Mouse (Mus musculus): ENCODE results near the gene Cxcl1.
"Not testable (repeated sequence)": the region's sequence is repeated elsewhere in the genome, so short reads cannot be mapped to it uniquely, and the experiment has no call there.

Cxcl1 gene

GRCm38 (mm10) chr5:90890519-90891463 is at the start of gene Cxcl1:
Cxcl1 (plus strand) TSS chr5:90891241.
- no peak for DNase-seq (ENCODE audit: low read depth, low spot score)

GRCm38 (mm10) chr5:90843891-90844290 is 47.1 kb upstream of the Cxcl1 start:
- DNase-seq (ENCODE audit: low read depth, low spot score): no peak

- not testable (repeated sequence) for DNase-seq (ENCODE audit: low read depth, low spot score)
These were observed 40.9 kb upstream of the Cxcl1 start for GRCm38 (mm10) chr5:90850096-90850495.

- not testable (repeated sequence) for DNase-seq (ENCODE audit: low read depth, low spot score)
These were observed 39.6 kb upstream of the Cxcl1 start for GRCm38 (mm10) chr5:90851391-90851790.

GRCm38 (mm10) chr5:90853206-90853605 is 37.8 kb upstream of the Cxcl1 start:
- no peak for DNase-seq (ENCODE audit: low read depth, low spot score)

GRCm38 (mm10) chr5:90855308-90856230 is 35.5 kb upstream of the Cxcl1 start:
- no peak for DNase-seq (ENCODE audit: low read depth, low spot score)

- DNase-seq (ENCODE audit: low read depth, low spot score): no peak
These were observed 33.6 kb upstream of the Cxcl1 start for GRCm38 (mm10) chr5:90857463-90857862.

GRCm38 (mm10) chr5:90858429-90858828 is 32.6 kb upstream of the Cxcl1 start:
- DNase-seq (ENCODE audit: low read depth, low spot score): no peak

- DNase-seq (ENCODE audit: low read depth, low spot score): no peak
These were observed 32.0 kb upstream of the Cxcl1 start for GRCm38 (mm10) chr5:90859031-90859430.

- no peak for DNase-seq (ENCODE audit: low read depth, low spot score)
These were observed 29.1 kb upstream of the Cxcl1 start for GRCm38 (mm10) chr5:90861876-90862375.

- DNase-seq (ENCODE audit: low read depth, low spot score): no peak
These were observed 24.3 kb upstream of the Cxcl1 start for GRCm38 (mm10) chr5:90866770-90867169.

GRCm38 (mm10) chr5:90872377-90872776 is 18.7 kb upstream of the Cxcl1 start:
- no peak for DNase-seq (ENCODE audit: low read depth, low spot score)

- no peak for DNase-seq (ENCODE audit: low read depth, low spot score)
These were observed 15.0 kb upstream of the Cxcl1 start for GRCm38 (mm10) chr5:90876045-90876444.

- DNase-seq (ENCODE audit: low read depth, low spot score): no peak
These were observed 14.4 kb upstream of the Cxcl1 start for GRCm38 (mm10) chr5:90876471-90877172.

- DNase-seq (ENCODE audit: low read depth, low spot score): no peak
These were observed 13.9 kb upstream of the Cxcl1 start for GRCm38 (mm10) chr5:90877173-90877512.

GRCm38 (mm10) chr5:90879307-90880014 is 11.6 kb upstream of the Cxcl1 start:
- DNase-seq (ENCODE audit: low read depth, low spot score): no peak

GRCm38 (mm10) chr5:90880335-90880850 is 10.6 kb upstream of the Cxcl1 start:
- no peak for DNase-seq (ENCODE audit: low read depth, low spot score)

GRCm38 (mm10) chr5:90881021-90881420 is 10.0 kb upstream of the Cxcl1 start:
- DNase-seq (ENCODE audit: low read depth, low spot score): no peak

GRCm38 (mm10) chr5:90881682-90882081 is 9.4 kb upstream of the Cxcl1 start:
- DNase-seq (ENCODE audit: low read depth, low spot score): no peak

- no peak for DNase-seq (ENCODE audit: low read depth, low spot score)
These were observed 8.9 kb upstream of the Cxcl1 start for GRCm38 (mm10) chr5:90882146-90882545.
